Mouse (Mus musculus) brain, embryonic 14.5 days (tissue): ENCODE data around the gene Nr5a1. TPM values are rescaled to one million over a fixed set of nuclear protein-coding genes. Genes with fewer than 3 reads are reported as not detected.

Experiments
- DNase-seq: peaks from one replicate; pipeline ENCODE4 v3.0.0-alpha.2; 2011; ENCODE audit warnings: low read depth
- CTCF ChIP-seq: fragments of 200-500 bp; IDR thresholded peaks from 2 replicates; pipeline ENCODE4 v1.5.1; 2012; ENCODE audit warnings: inconsistent platforms, mild to moderate bottlenecking, moderate library complexity, borderline replicate concordance; ENCODE audit not compliant: insufficient read depth, insufficient read length; ENCODE audit errors: extremely low read depth
- POLR2A ChIP-seq: fragments of 200-500 bp; IDR thresholded peaks from 2 replicates; pipeline ENCODE4 v1.6.1; 2012; ENCODE audit warnings: mild to moderate bottlenecking, inconsistent platforms, borderline replicate concordance; ENCODE audit not compliant: poor library complexity, insufficient read depth, insufficient read length, severe bottlenecking; ENCODE audit errors: extremely low read depth
- polyA plus RNA-seq: library from polyadenylated mRNA; depleted of rRNA; stranded (reverse); fragments of >200 nt; gene quantifications from 2 replicates; pipeline ENCODE4 v1.2.3, GENCODE M21; 2012

Nr5a1 gene
- polyA plus RNA-seq, 1 experiment, result 1.2 TPM

DNA sequence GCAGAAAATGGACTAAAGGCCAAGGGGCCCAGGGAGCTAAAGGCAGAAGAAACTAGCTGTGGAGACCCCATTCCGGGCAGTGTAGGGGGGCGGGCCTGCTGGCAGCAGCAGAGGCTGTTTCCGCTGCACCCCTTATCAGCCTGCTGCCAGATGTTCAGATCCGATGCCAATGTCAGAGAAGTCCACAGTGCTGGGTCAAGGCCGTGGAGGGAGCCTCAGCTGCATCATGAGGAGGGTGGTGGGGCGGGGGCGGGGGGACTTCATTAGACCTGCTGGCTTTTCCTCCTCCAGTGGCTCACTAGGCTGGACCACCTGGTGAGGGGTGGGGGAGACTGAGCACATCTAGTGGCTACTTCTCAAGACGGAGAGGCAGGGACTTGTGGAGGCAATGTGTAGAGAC is 4.3 kb upstream of the Nr5a1 start:
- TF ChIP-seq POLR2A, result no peak
- no peak for TF ChIP-seq CTCF
- no peak for DNase-seq

DNA sequence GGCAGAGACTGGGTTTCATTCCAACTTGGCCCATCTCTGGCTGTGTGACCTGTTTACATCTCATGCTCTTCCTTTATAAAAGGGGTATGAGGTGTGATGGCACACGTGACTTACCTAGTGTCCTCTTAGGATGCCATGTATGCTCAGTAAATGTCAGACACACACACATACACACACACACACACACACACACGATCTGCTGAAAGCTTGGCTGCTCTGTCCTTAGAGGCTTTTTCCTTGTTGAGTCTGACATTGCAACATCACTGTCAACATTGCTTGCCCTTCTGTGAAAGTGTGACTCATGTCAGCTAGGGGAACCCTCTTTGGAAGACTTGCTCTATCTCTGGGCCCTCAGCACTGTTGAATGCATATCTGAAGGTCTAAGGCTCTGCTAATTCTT is 3.1 kb upstream of the Nr5a1 start:
- DNase-seq, result no peak
- no peak for TF ChIP-seq CTCF
- no peak for TF ChIP-seq POLR2A

DNA sequence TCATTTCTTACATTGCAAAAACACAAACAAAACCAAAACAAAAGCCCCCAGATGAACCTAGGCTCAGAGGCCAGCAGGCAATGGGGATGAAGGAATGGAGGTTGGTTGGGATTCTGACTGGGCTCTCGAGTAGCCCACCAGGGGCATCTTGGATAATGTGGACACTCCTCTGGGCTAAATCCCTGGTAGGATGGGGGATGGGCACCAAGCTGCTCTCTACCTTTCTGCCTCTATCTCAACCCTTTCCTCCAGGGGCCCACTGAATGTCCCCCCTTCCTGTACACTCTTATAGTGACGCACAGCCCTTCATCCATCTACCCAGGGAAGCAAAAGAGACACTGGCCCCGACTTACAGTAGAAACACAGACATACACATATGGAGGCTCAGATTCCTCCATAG is 746 bp downstream of the Nr5a1 start:
- TF ChIP-seq CTCF (no peak), POLR2A (no peak)
- DNase-seq, result no peak

GRCm38 (mm10) chr2:38712769-38713125 is 1.6 kb downstream of the Nr5a1 start:
- no peak for TF ChIP-seq POLR2A
- TF ChIP-seq CTCF, result no peak
- DNase-seq, result no peak

DNA sequence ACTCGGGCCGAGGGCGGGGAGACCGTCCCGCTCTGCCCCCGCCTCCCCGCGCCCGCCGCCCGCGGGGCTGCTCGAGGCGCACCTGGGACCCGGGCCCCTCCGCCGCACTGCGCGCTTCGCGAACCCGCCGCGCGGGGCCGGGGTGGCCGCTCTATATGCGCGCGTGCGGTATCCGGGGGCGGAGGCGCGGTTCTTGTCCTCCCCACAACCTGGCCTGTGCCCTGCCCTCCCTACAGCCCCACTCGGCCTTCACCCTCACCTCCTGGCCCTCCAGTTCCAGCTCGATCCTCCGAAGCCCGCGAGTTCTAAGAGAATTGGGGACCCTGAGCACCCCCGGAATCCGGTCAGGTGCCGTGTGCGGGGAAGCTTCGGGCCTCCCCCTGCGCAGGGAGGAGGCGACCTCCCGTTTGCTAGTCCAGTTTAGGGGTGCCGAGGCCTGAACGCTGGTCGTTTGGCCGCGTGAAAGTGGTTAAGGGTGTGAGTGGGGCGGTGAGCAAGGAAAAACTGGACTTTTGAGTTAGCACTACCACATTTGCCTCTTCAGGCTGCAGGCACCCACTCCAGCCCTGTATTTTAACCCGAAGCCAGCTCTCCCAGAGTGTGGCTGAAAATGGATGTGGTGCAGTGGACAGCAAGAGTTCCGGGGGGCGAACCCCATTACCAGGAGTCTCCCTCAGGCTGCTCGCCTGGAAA is 2.1 kb downstream of the Nr5a1 start:
- DNase-seq, result no peak
- TF ChIP-seq POLR2A (no peak), CTCF (no peak)

GRCm38 (mm10) chr2:38711421-38711861 is 2.9 kb downstream of the Nr5a1 start:
- DNase-seq, result peak; percentile 24
- no peak for TF ChIP-seq POLR2A
- TF ChIP-seq CTCF, result no peak

GRCm38 (mm10) chr2:38710304-38711241 is 3.8 kb downstream of the Nr5a1 start:
- DNase-seq, result peak; percentile 59
- TF ChIP-seq CTCF (no peak), POLR2A (no peak)

DNA sequence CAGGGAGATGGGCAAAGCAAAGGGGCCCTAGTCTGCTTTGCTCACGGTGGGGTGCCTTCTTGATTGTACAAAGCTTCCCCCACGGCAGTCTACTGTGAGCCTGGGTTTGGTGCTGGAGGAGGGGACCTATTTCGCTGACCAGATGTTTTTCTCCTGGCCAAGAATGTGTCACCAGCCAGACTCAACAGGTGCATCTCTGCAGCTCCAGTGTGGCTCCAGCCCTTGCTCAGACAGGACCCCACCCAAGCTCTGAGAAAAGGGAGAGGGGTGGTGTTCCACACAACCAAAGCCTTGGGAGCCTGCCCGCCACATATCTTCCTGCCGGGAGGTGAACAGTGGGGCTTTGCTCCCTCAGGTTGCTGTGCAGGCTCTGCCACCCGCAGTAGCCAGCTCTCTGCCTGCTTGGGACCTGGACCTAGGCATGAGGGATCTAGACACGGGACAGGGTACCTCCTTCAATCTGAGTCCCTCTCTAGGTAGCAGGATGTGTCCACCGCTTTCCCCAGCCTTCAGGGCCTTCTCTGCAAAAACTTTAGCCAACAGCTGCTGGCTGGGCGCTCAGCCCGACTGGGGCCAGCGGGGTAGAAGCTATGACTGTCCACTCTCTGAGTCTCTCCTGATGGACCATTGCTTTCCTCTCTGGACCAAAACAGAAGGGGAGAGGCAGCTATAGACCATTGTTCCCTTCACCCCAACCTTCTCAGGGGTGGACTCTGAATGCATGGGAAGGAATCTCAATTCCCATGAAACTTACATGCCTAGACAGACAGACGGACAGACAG is 5.2 kb downstream of the Nr5a1 start:
- no peak for TF ChIP-seq CTCF
- no peak for TF ChIP-seq POLR2A
- no peak for DNase-seq

- no peak for TF ChIP-seq CTCF
- no peak for TF ChIP-seq POLR2A
- DNase-seq, result no peak
These were observed 7.7 kb downstream of the Nr5a1 start for GRCm38 (mm10) chr2:38706661-38707060.

DNA sequence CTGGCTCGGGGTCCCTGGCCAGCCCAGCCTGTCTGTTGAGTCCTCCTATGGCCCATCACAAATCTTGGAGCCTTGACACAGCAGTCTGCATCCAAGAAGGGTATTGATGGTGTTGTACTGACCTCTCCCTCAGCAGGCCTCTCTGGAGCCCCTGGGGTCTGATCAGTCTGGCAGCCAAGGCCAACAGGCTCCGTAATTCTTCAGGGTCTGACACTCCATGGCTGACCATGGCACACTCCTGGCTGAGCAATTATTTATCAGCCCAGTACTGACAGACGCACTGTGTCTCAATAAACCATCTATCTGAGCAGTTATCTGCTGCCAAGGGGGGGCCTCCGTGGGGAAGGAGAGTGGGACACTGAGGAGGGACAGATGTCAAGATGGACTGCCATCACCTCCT is 9.3 kb downstream of the Nr5a1 start:
- TF ChIP-seq POLR2A (no peak), CTCF (no peak)
- DNase-seq, result no peak

- DNase-seq, result no peak
These were observed 10.0 kb downstream of the Nr5a1 start for GRCm38 (mm10) chr2:38704336-38704735.

GRCm38 (mm10) chr2:38700177-38700576 is 14.2 kb downstream of the Nr5a1 start:
- no peak for TF ChIP-seq CTCF
- no peak for TF ChIP-seq POLR2A
- DNase-seq, result no peak

More at GRCm38 (mm10) chr2:38704336-38704735, 10.0 kb downstream of the Nr5a1 start:
- TF ChIP-seq CTCF, result no peak
- TF ChIP-seq POLR2A, result no peak

DNA sequence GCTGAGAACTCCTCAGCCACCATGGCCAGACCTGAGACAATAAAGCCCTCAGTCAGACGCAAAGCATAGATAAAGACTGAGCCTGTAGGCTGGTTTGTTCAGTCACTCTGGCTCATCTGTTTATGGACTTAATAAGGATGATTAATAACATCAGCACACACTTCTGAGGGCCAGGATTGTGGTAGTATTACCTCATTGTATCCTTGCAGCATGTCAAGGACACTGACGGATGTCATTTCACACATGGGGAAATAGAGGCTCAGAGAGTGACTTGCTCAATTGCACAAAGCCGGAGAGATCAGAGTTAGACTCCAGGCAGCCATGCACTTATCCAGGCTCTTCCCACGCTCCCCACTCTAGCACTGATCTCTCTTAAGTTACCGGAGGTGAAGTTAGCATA is 15.7 kb downstream of the Nr5a1 start:
- TF ChIP-seq POLR2A (no peak), CTCF (no peak)

More for the DNA sequence above, 15.7 kb downstream of the Nr5a1 start:
- no peak for DNase-seq
